Mouse (Mus musculus): ENCODE measurements at regions not wholly inside any gene's neighbourhood (a gene's known extent, or its start where the extent isn't known, plus 50 kb on each side); places are given as distances from the start of the nearest gene placed in this dataset.

- Histone ChIP-seq H3K4me1 (ENCODE audit: control insufficient read depth, insufficient read depth, low read length) (peaks cover 6% of the 10 kb centered on the region; the same call in 1 of the 2 replicates), H3K4me3 (ENCODE audit: insufficient read depth, low read length) (no peak overlapping the region), H3K27ac (ENCODE audit: insufficient read depth, low read length) (no peak overlapping the region)
- TF ChIP-seq CTCF (IDR thresholded peaks at IDR 0.05; ENCODE audit: borderline replicate concordance, insufficient read depth, low read length) (no peak), POLR2A (IDR thresholded peaks at IDR 0.05; ENCODE audit: low read depth, low read length) (no peak)
Measured at GRCm38 (mm10) chr7:36973654-36974320, 275.9 kb downstream of the Tshz3 start.

- Histone ChIP-seq H3K4me1 (ENCODE audit: control insufficient read depth, insufficient read depth, low read length) (peaks cover 6% of the 10 kb centered on the region; the same call in 1 of the 2 replicates), H3K4me3 (ENCODE audit: insufficient read depth, low read length) (no peak overlapping the region), H3K27ac (ENCODE audit: insufficient read depth, low read length) (no peak overlapping the region)
- TF ChIP-seq CTCF (IDR thresholded peaks at IDR 0.05; ENCODE audit: borderline replicate concordance, insufficient read depth, low read length) (no peak), POLR2A (IDR thresholded peaks at IDR 0.05; ENCODE audit: low read depth, low read length) (no peak)
Measured at GRCm38 (mm10) chr7:36974573-36974972, 276.7 kb downstream of the Tshz3 start.

- Histone ChIP-seq H3K4me1 (ENCODE audit: control insufficient read depth, insufficient read depth, low read length) (peaks cover 6% of the 10 kb centered on the region; the same call in 1 of the 2 replicates), H3K4me3 (ENCODE audit: insufficient read depth, low read length) (no peak overlapping the region), H3K27ac (ENCODE audit: insufficient read depth, low read length) (no peak overlapping the region)
- TF ChIP-seq POLR2A (IDR thresholded peaks at IDR 0.05; ENCODE audit: low read depth, low read length) (no peak), CTCF (IDR thresholded peaks at IDR 0.05; ENCODE audit: borderline replicate concordance, insufficient read depth, low read length) (no peak)
Measured at GRCm38 (mm10) chr7:36975475-36975874, 277.6 kb downstream of the Tshz3 start.

GRCm38 (mm10) chr7:36977819-36978218 lies 279.9 kb downstream of the Tshz3 start:
- TF ChIP-seq POLR2A (IDR thresholded peaks at IDR 0.05; ENCODE audit: low read depth, low read length) (no peak), CTCF (IDR thresholded peaks at IDR 0.05; ENCODE audit: borderline replicate concordance, insufficient read depth, low read length) (no peak)
- Histone ChIP-seq H3K27ac (ENCODE audit: insufficient read depth, low read length) (no peak overlapping the region), H3K4me1 (ENCODE audit: control insufficient read depth, insufficient read depth, low read length) (peaks cover 6% of the 10 kb centered on the region; the same call in 1 of the 2 replicates), H3K4me3 (ENCODE audit: insufficient read depth, low read length) (no peak overlapping the region)

GRCm38 (mm10) chr7:36989380-36989779 lies 291.5 kb downstream of the Tshz3 start:
- no peak for TF ChIP-seq POLR2A (IDR thresholded peaks at IDR 0.05; ENCODE audit: low read depth, low read length)
- no peak for TF ChIP-seq CTCF (IDR thresholded peaks at IDR 0.05; ENCODE audit: borderline replicate concordance, insufficient read depth, low read length)
- H3K4me1 ChIP-seq (ENCODE audit: control insufficient read depth, insufficient read depth, low read length): no peaks in the 10 kb centered on the region
- no peak overlapping the region for H3K27ac ChIP-seq (ENCODE audit: insufficient read depth, low read length)
- H3K4me3 ChIP-seq (ENCODE audit: insufficient read depth, low read length): no peak overlapping the region

GRCm38 (mm10) chr7:37004601-37005000 lies 306.7 kb downstream of the Tshz3 start:
- H3K27ac ChIP-seq (ENCODE audit: insufficient read depth, low read length): no peak overlapping the region
- H3K4me1 ChIP-seq (ENCODE audit: control insufficient read depth, insufficient read depth, low read length): no peaks in the 10 kb centered on the region
- no peak for TF ChIP-seq CTCF (IDR thresholded peaks at IDR 0.05; ENCODE audit: borderline replicate concordance, insufficient read depth, low read length)
- no peak for TF ChIP-seq POLR2A (IDR thresholded peaks at IDR 0.05; ENCODE audit: low read depth, low read length)
- no peak overlapping the region for H3K4me3 ChIP-seq (ENCODE audit: insufficient read depth, low read length)

- Histone ChIP-seq H3K4me1 (ENCODE audit: control insufficient read depth, insufficient read depth, low read length) (no peaks in the 10 kb centered on the region), H3K4me3 (ENCODE audit: insufficient read depth, low read length) (no peak overlapping the region), H3K27ac (ENCODE audit: insufficient read depth, low read length) (no peak overlapping the region)
- TF ChIP-seq POLR2A (IDR thresholded peaks at IDR 0.05; ENCODE audit: low read depth, low read length): no peak
- TF ChIP-seq CTCF (IDR thresholded peaks at IDR 0.05; ENCODE audit: borderline replicate concordance, insufficient read depth, low read length): no peak
Measured at GRCm38 (mm10) chr7:37005701-37006100, 307.8 kb downstream of the Tshz3 start.

- Histone ChIP-seq H3K27ac (ENCODE audit: insufficient read depth, low read length) (no peak overlapping the region), H3K4me1 (ENCODE audit: control insufficient read depth, insufficient read depth, low read length) (no peaks in the 10 kb centered on the region), H3K4me3 (ENCODE audit: insufficient read depth, low read length) (no peak overlapping the region)
- no peak for TF ChIP-seq POLR2A (IDR thresholded peaks at IDR 0.05; ENCODE audit: low read depth, low read length)
- TF ChIP-seq CTCF (IDR thresholded peaks at IDR 0.05; ENCODE audit: borderline replicate concordance, insufficient read depth, low read length): no peak
Measured at GRCm38 (mm10) chr7:37006921-37007320, 309.0 kb downstream of the Tshz3 start.

- H3K27ac ChIP-seq (ENCODE audit: insufficient read depth, low read length): no peak overlapping the region
- TF ChIP-seq POLR2A (IDR thresholded peaks at IDR 0.05; ENCODE audit: low read depth, low read length) (no peak), CTCF (IDR thresholded peaks at IDR 0.05; ENCODE audit: borderline replicate concordance, insufficient read depth, low read length) (no peak)
- H3K4me1 ChIP-seq (ENCODE audit: control insufficient read depth, insufficient read depth, low read length): no peaks in the 10 kb centered on the region
- H3K4me3 ChIP-seq (ENCODE audit: insufficient read depth, low read length): no peak overlapping the region
Measured at GRCm38 (mm10) chr7:37011180-37011754, 313.3 kb downstream of the Tshz3 start.

GRCm38 (mm10) chr7:37020078-37020477 lies 322.2 kb downstream of the Tshz3 start:
- Histone ChIP-seq H3K4me3 (ENCODE audit: insufficient read depth, low read length) (no peak overlapping the region), H3K27ac (ENCODE audit: insufficient read depth, low read length) (no peak overlapping the region), H3K4me1 (ENCODE audit: control insufficient read depth, insufficient read depth, low read length) (no peaks in the 10 kb centered on the region)
- TF ChIP-seq CTCF (IDR thresholded peaks at IDR 0.05; ENCODE audit: borderline replicate concordance, insufficient read depth, low read length) (no peak), POLR2A (IDR thresholded peaks at IDR 0.05; ENCODE audit: low read depth, low read length) (no peak)

Data from embryonic fibroblast, embryonic 13.5 days (primary cell).